Mouse (Mus musculus): ENCODE data around the gene Manba. TPM values are rescaled to one million over a fixed set of nuclear protein-coding genes. Genes with fewer than 3 reads are reported as not detected.
"Not testable (repeated sequence)": the region's sequence is repeated elsewhere in the genome, so short reads cannot be mapped to it uniquely, and the experiment has no call there.

Manba gene
- total and polyA plus RNA-seq, 2 experiments from 2014 or later: 20.6 to 36.0 TPM

DNA sequence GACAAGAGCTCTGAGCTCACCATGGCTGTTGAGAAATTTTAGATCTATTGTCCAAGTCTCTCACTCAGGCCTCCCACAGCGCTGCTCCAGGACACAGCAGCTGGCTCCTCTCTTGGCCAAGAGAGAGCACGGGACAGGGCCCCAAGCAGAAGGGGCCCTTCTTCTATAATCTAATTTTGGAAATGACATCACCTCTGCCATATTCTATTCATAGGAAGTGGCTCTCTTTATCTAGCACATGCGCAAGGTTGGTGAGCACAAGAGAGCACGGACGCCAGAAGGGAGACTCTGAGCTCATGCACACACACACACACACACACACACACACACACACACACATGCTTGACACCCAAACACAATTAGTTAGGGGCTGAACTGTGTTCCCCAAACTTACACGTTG lies 31.5 kb downstream of the Manba start:
- Histone ChIP-seq H3K27ac (ENCODE audit: low read depth) (peak overlapping the region; percentile 93), H3K9ac (replicated peaks; ENCODE audit: low read depth, low read length) (no peak overlapping the region), H3K4me2 (ENCODE audit: low read depth, low read length) (0 out of 2 replicates have a peak overlapping the region, but pooled peaks have one; percentile 20), H3K36me3 (replicated peaks; ENCODE audit: control insufficient read depth, insufficient read depth, low read length) (peaks cover 7% of the 10 kb centered on the region; the same call in 1 of the 2 replicates), H3K27me3 (ENCODE audit: control insufficient read depth, insufficient read depth, low read length) (no peaks in the 10 kb centered on the region), H3K4me3 (ENCODE audit: low read depth, low read length) (no peak overlapping the region), H3K4me1 (ENCODE audit: control insufficient read depth, insufficient read depth) (peaks cover 40% of the 10 kb centered on the region), H3K9me3 (replicated peaks; ENCODE audit: control insufficient read depth, low read length) (no peaks in the 10 kb centered on the region)
- 7% methylated on average over 6 of the region's 6 CpGs for WGBS
- TF ChIP-seq CTCF (IDR thresholded peaks at IDR 0.05; ENCODE audit: low read depth): no peak
- TF ChIP-seq EP300 (IDR thresholded peaks at IDR 0.05; ENCODE audit: low read depth): peak; percentile 90
- DNase-seq (ENCODE audit: low spot score) (peak; percentile 94), ATAC-seq (ENCODE audit: insufficient read depth, low read depth) (peak; percentile 96)

DNA sequence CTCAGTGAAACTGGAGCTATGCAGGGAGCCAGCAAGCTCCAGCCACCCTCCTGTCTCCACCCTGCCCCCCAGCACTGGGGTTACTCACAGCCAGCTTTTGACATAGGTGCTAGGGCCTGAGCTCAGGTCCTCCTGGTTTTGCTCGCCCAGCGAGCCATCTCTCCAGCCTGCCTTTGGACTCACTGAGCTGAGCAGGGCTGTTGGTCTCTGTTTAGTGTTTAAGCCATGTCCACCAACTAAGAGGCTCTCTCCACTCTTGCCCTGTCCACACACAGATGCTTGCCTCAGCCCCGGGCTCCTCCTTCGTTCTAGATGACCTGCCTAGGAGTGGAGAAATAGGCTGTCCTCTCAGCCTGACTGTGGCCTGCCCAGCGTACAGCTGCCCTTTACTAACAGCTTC lies 33.5 kb downstream of the Manba start:
- TF ChIP-seq CTCF (IDR thresholded peaks at IDR 0.05; ENCODE audit: low read depth): no peak
- TF ChIP-seq EP300 (IDR thresholded peaks at IDR 0.05; ENCODE audit: low read depth): no peak
- Histone ChIP-seq H3K4me2 (ENCODE audit: low read depth, low read length) (no peak overlapping the region), H3K4me1 (ENCODE audit: control insufficient read depth, insufficient read depth) (peaks cover 44% of the 10 kb centered on the region), H3K4me3 (ENCODE audit: low read depth, low read length) (no peak overlapping the region), H3K9ac (replicated peaks; ENCODE audit: low read depth, low read length) (0 out of 2 replicates have a peak overlapping the region, but pooled peaks have one; percentile 43), H3K27me3 (ENCODE audit: control insufficient read depth, insufficient read depth, low read length) (no peaks in the 10 kb centered on the region), H3K9me3 (replicated peaks; ENCODE audit: control insufficient read depth, low read length) (no peaks in the 10 kb centered on the region), H3K27ac (ENCODE audit: low read depth) (peak overlapping the region; percentile 71), H3K36me3 (replicated peaks; ENCODE audit: control insufficient read depth, insufficient read depth, low read length) (peaks cover 10% of the 10 kb centered on the region; the same call in 1 of the 2 replicates)
- WGBS: 61% methylated on average over 5 of the region's 5 CpGs
- no peak for ATAC-seq (ENCODE audit: insufficient read depth, low read depth)
- no peak for DNase-seq (ENCODE audit: low spot score)

DNA sequence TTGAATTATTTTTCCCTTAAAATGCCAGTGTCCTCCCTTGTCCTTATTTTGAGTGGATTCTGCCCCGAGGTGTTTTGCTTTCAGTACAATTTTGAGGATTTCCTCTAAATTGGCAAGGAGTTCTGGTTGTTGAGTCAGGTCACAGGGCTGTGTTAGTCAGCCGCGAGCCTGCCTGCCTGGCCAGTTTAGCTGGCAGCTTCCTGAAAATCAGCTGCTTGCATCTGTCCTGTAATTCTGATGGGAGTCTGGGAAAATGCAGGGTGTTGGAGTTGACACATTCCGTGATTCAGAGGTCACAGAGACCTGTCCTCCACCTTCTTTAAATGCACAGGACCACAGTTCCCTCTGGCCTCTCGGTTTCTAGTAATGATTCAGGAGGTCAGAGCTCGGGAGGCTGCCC lies 34.2 kb downstream of the Manba start:
- H3K9me3 ChIP-seq (replicated peaks; ENCODE audit: control insufficient read depth, low read length): no peaks in the 10 kb centered on the region
- no peak for ATAC-seq (ENCODE audit: insufficient read depth, low read depth)
- H3K27ac ChIP-seq (ENCODE audit: low read depth): peak overlapping the region; percentile 56
- H3K4me1 ChIP-seq (ENCODE audit: control insufficient read depth, insufficient read depth): peaks cover 44% of the 10 kb centered on the region
- DNase-seq (ENCODE audit: low spot score): no peak
- H3K36me3 ChIP-seq (replicated peaks; ENCODE audit: control insufficient read depth, insufficient read depth, low read length): peaks cover 5% of the 10 kb centered on the region; the same call in 1 of the 2 replicates
- 0 out of 2 replicates have a peak overlapping the region, but pooled peaks have one; percentile 19 for H3K9ac ChIP-seq (replicated peaks; ENCODE audit: low read depth, low read length)
- TF ChIP-seq EP300 (IDR thresholded peaks at IDR 0.05; ENCODE audit: low read depth) (no peak), CTCF (IDR thresholded peaks at IDR 0.05; ENCODE audit: low read depth) (no peak)
- H3K4me2 ChIP-seq (ENCODE audit: low read depth, low read length): no peak overlapping the region
- H3K4me3 ChIP-seq (ENCODE audit: low read depth, low read length): no peak overlapping the region
- no peaks in the 10 kb centered on the region for H3K27me3 ChIP-seq (ENCODE audit: control insufficient read depth, insufficient read depth, low read length)
- 34% methylated on average over 6 of the region's 6 CpGs for WGBS

DNA sequence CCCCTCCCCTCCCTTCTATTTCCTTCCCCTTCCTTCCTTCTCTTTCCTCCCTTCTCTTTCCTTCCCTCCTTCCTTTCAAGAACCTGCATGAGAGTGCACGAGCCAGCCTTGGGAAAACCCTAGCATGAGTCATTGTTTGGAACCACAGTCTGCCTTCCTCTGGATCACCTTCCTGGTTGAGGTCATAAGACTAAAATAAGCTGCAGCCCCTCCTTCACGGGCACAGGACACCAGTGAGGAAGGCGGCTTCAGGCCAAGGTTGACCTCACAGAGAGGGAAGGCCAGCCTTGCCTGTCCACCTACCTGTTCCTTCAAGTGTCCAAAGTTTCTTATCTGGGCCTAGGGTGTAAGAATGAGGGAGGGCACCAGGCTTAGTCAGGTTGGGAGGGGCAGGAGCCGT lies 36.6 kb downstream of the Manba start:
- peaks cover 33% of the 10 kb centered on the region for H3K4me1 ChIP-seq (ENCODE audit: control insufficient read depth, insufficient read depth)
- no peaks in the 10 kb centered on the region for H3K27me3 ChIP-seq (ENCODE audit: control insufficient read depth, insufficient read depth, low read length)
- H3K9me3 ChIP-seq (replicated peaks; ENCODE audit: control insufficient read depth, low read length): no peaks in the 10 kb centered on the region
- DNase-seq (ENCODE audit: low spot score) (peak; percentile 95), ATAC-seq (ENCODE audit: insufficient read depth, low read depth) (peak; percentile 87)
- H3K36me3 ChIP-seq (replicated peaks; ENCODE audit: control insufficient read depth, insufficient read depth, low read length): peaks cover 10% of the 10 kb centered on the region; the same call in 1 of the 2 replicates
- H3K4me2 ChIP-seq (ENCODE audit: low read depth, low read length): peak overlapping the region; percentile 35
- peak overlapping the region; percentile 12; the same call in 1 of the 2 replicates for H3K4me3 ChIP-seq (ENCODE audit: low read depth, low read length)
- WGBS: 7% methylated on average over 4 of the region's 4 CpGs
- H3K27ac ChIP-seq (ENCODE audit: low read depth): peak overlapping the region; percentile 92
- H3K9ac ChIP-seq (replicated peaks; ENCODE audit: low read depth, low read length): no peak overlapping the region; the same call in 1 of the 2 replicates
- TF ChIP-seq CTCF (IDR thresholded peaks at IDR 0.05; ENCODE audit: low read depth): no peak
- TF ChIP-seq EP300 (IDR thresholded peaks at IDR 0.05; ENCODE audit: low read depth): peak; percentile 77; the same call in 1 of the 2 replicates

DNA sequence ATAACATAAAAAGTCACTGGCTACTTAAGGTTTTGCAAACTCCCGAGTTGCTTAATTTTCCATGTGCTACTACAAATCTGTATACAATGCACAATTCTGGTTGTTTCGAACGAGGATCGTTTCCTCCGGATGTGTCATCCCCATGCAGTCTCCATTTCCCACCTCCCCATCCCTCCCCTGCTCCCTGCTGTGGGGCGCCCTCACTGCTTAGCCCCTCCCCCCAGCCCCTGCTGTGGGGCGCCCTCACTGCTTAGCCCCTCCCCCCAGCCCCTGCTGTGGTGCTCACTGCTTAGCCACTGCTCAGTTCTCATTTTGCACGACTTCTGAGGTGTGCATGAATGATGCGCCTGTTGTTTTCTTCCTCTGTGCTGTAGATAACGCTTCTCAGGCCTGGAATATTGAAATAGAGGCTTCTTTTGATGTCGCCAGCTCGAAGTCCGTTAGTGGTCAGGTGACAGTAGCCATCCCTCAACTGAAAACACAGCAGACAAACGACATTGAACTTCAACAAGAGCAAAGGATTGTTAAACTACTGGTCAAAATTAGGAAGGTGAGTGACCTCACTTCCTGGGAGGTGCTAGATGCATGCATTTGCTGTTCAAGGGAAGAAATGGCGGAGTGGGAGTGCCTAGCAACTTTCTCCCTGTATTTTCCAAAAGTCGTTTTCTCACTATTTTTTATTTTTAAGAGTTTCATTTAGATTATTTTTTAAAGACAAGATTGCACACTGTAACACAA lies 37.4 kb downstream of the Manba start:
- ATAC-seq (ENCODE audit: insufficient read depth, low read depth) (peak; percentile 56), DNase-seq (ENCODE audit: low spot score) (no peak)
- peaks cover 10% of the 10 kb centered on the region; the same call in 1 of the 2 replicates for H3K36me3 ChIP-seq (replicated peaks; ENCODE audit: control insufficient read depth, insufficient read depth, low read length)
- TF ChIP-seq CTCF (IDR thresholded peaks at IDR 0.05; ENCODE audit: low read depth) (no peak), EP300 (IDR thresholded peaks at IDR 0.05; ENCODE audit: low read depth) (no peak)
- H3K27me3 ChIP-seq (ENCODE audit: control insufficient read depth, insufficient read depth, low read length): no peaks in the 10 kb centered on the region
- peak overlapping the region; percentile 92 for H3K27ac ChIP-seq (ENCODE audit: low read depth)
- H3K4me3 ChIP-seq (ENCODE audit: low read depth, low read length): peak overlapping the region; percentile 12; the same call in 1 of the 2 replicates
- H3K4me2 ChIP-seq (ENCODE audit: low read depth, low read length): peak overlapping the region; percentile 35
- H3K9me3 ChIP-seq (replicated peaks; ENCODE audit: control insufficient read depth, low read length): no peaks in the 10 kb centered on the region
- H3K4me1 ChIP-seq (ENCODE audit: control insufficient read depth, insufficient read depth): peaks cover 26% of the 10 kb centered on the region
- 31% methylated on average over 16 of the region's 16 CpGs for WGBS
- no peak overlapping the region for H3K9ac ChIP-seq (replicated peaks; ENCODE audit: low read depth, low read length)

DNA sequence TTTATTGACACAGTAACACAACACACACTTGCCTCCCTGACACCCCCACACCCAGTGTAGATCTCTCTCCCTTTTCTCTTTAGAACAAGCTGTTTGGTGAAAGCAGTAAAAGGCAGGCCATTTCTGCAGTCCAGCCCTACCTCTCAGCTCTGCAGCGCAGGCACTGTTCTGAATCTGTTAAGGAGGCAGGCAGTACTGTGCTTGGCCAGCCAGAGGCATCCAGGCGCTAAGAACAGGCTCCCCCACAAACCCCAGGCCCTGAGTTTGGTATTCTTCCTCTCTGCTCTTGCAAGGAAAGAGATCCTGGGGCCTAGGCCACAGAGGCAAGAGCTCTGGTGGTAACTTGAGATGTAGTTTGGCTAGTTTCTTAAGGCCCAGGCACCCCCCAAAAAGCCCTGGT lies 39.5 kb downstream of the Manba start:
- not testable (repeated sequence) for H3K27ac ChIP-seq (ENCODE audit: low read depth); H3K9ac ChIP-seq (replicated peaks; ENCODE audit: low read depth, low read length); H3K9me3 ChIP-seq (replicated peaks; ENCODE audit: control insufficient read depth, low read length); H3K27me3 ChIP-seq (ENCODE audit: control insufficient read depth, insufficient read depth, low read length); H3K4me2 ChIP-seq (ENCODE audit: low read depth, low read length); DNase-seq (ENCODE audit: low spot score); ATAC-seq (ENCODE audit: insufficient read depth, low read depth); H3K4me3 ChIP-seq (ENCODE audit: low read depth, low read length)
- peaks cover 12% of the 10 kb centered on the region; the same call in 1 of the 2 replicates for H3K36me3 ChIP-seq (replicated peaks; ENCODE audit: control insufficient read depth, insufficient read depth, low read length)
- 35% methylated on average over 2 of the region's 2 CpGs for WGBS
- peaks cover 16% of the 10 kb centered on the region for H3K4me1 ChIP-seq (ENCODE audit: control insufficient read depth, insufficient read depth)

Data from heart, postnatal 0 days (tissue).